Mouse (Mus musculus) midbrain, postnatal 0 days (tissue): ENCODE results near the gene Gh. TPM values are rescaled to one million over a fixed set of nuclear protein-coding genes. Genes with fewer than 3 reads are reported as not detected.

ENCODE experiments used
- ATAC-seq: fragments of 200-750 bp; cut with Nextera tagmentation; 2 replicates; pipeline ENCODE4 v1.8.0; 2017; ENCODE audit warnings: moderate number of reproducible peaks, mild to moderate bottlenecking, moderate TSS enrichment, moderate library complexity; ENCODE audit not compliant: low FRiP score
- DNase-seq: peaks from one replicate; pipeline ENCODE4 v3.0.0-alpha.2; 2015; ENCODE audit warnings: low spot score
- H3K27ac ChIP-seq: fragments of 300-500 bp; sonication (generic); 2 replicates; pipeline ENCODE4 v1.5.1; 2014; ENCODE audit warnings: low read depth, mild to moderate bottlenecking, low read length, mixed read lengths
- H3K27me3 ChIP-seq: fragments of 300-500 bp; sonication (generic); 2 replicates; pipeline ENCODE4 v1.6.1; 2014; ENCODE audit warnings: low read length, control low read depth, mixed read lengths; ENCODE audit not compliant: insufficient read depth
- H3K36me3 ChIP-seq: fragments of 300-500 bp; sonication (generic); 2 replicates; pipeline ENCODE4 v1.6.1; 2014; ENCODE audit warnings: low read length, control low read depth, mixed read lengths; ENCODE audit not compliant: insufficient read depth
- H3K4me1 ChIP-seq: fragments of 300-500 bp; sonication (generic); 2 replicates; pipeline ENCODE4 v1.6.1; 2014; ENCODE audit warnings: mild to moderate bottlenecking, control low read depth, antibody characterized with exemption, low read length, mixed read lengths; ENCODE audit not compliant: insufficient read depth
- H3K4me2 ChIP-seq: fragments of 300-500 bp; sonication (generic); 2 replicates; pipeline ENCODE4 v1.6.1; 2014; ENCODE audit warnings: low read depth, mild to moderate bottlenecking, low read length, mixed read lengths; ENCODE audit not compliant: poor library complexity, severe bottlenecking
- H3K4me3 ChIP-seq: fragments of 300-500 bp; sonication (generic); 2 replicates; pipeline ENCODE4 v1.5.1; 2014; ENCODE audit warnings: low read depth, mild to moderate bottlenecking, low read length, moderate library complexity
- H3K9ac ChIP-seq: fragments of 300-500 bp; sonication (generic); replicated peaks from 2 replicates; pipeline ENCODE4 v1.6.1; 2014; ENCODE audit warnings: mild to moderate bottlenecking, low read length, moderate library complexity, mixed read lengths; ENCODE audit not compliant: poor library complexity, severe bottlenecking
- H3K9me3 ChIP-seq: fragments of 300-500 bp; sonication (generic); 2 replicates; pipeline ENCODE4 v1.6.1; 2016; ENCODE audit warnings: low read length, control low read depth
- CTCF ChIP-seq: IDR thresholded peaks from 2 replicates; pipeline ENCODE4 v1.5.1; 2016; ENCODE audit warnings: antibody characterized with exemption, mild to moderate bottlenecking
- WGBS: fragments of 180-500 bp; shearing (Covaris S2); extraction: QIAGEN DNeasy Blood & Tissue Kit; methylation state at CpG from one replicate; pipeline ENCODE4 v1.1.7; 2014; 5-methylcytosine and 5-hydroxymethylcytosine counted together
- polyA plus RNA-seq: library from polyadenylated mRNA; unstranded; fragments of >200 nt; fragmentation: Nextera tagmentation; extraction: Ambion mirVana; gene quantifications from 2 replicates; pipeline ENCODE4 v1.2.1, GENCODE M21; 2015
- total RNA-seq: library from RNA; depleted of rRNA; stranded (reverse); fragments of >200 nt; gene quantifications from 2 replicates; pipeline ENCODE4 v1.2.3, GENCODE M21; 2014

Gene Gh
- total and polyA plus RNA-seq, 2 experiments from 2014 or later: 1.3 TPM; not detected in 1

GRCm38 (mm10) chr11:106306758-106307157 is 5.1 kb upstream of the Gh start:
- no peak overlapping the region for H3K9ac ChIP-seq
- H3K36me3 ChIP-seq: no peaks in the 10 kb centered on the region
- no peak overlapping the region for H3K27ac ChIP-seq
- H3K9me3 ChIP-seq: no peaks in the 10 kb centered on the region
- no peak for DNase-seq
- no peak overlapping the region for H3K4me2 ChIP-seq
- TF ChIP-seq CTCF: no peak
- 83% methylated on average over 9 of the region's 9 CpGs for WGBS
- H3K4me3 ChIP-seq: no peak overlapping the region
- no peaks in the 10 kb centered on the region for H3K4me1 ChIP-seq
- no peaks in the 10 kb centered on the region for H3K27me3 ChIP-seq
- no peak for ATAC-seq

- no peak overlapping the region for H3K4me2 ChIP-seq
- no peak overlapping the region for H3K9ac ChIP-seq
- no peaks in the 10 kb centered on the region for H3K27me3 ChIP-seq
- no peak overlapping the region for H3K27ac ChIP-seq
- DNase-seq (no peak), ATAC-seq (no peak)
- no peak for TF ChIP-seq CTCF
- H3K4me1 ChIP-seq: no peaks in the 10 kb centered on the region
- no peaks in the 10 kb centered on the region for H3K9me3 ChIP-seq
- H3K4me3 ChIP-seq: no peak overlapping the region
- H3K36me3 ChIP-seq: no peaks in the 10 kb centered on the region
- 87% methylated on average over 3 of the region's 3 CpGs for WGBS
These were observed 4.4 kb upstream of the Gh start for GRCm38 (mm10) chr11:106306065-106306385.

GRCm38 (mm10) chr11:106305348-106306064 is 3.8 kb upstream of the Gh start:
- Histone ChIP-seq H3K36me3 (no peaks in the 10 kb centered on the region), H3K9ac (no peak overlapping the region), H3K27me3 (no peaks in the 10 kb centered on the region), H3K4me1 (no peaks in the 10 kb centered on the region), H3K4me3 (no peak overlapping the region), H3K4me2 (no peak overlapping the region), H3K9me3 (no peaks in the 10 kb centered on the region), H3K27ac (no peak overlapping the region)
- TF ChIP-seq CTCF: no peak
- no peak for ATAC-seq
- DNase-seq: no peak
- WGBS: 84% methylated on average over 10 of the region's 10 CpGs

GRCm38 (mm10) chr11:106302634-106303033 is 969 bp upstream of the Gh start:
- H3K36me3 ChIP-seq: no peaks in the 10 kb centered on the region
- no peaks in the 10 kb centered on the region for H3K4me1 ChIP-seq
- no peaks in the 10 kb centered on the region for H3K9me3 ChIP-seq
- no peak overlapping the region for H3K27ac ChIP-seq
- WGBS: 17% methylated on average over 2 of the region's 2 CpGs
- no peaks in the 10 kb centered on the region for H3K27me3 ChIP-seq
- ATAC-seq (no peak), DNase-seq (peak; percentile 46)
- TF ChIP-seq CTCF: peak; percentile 79
- no peak overlapping the region for H3K4me2 ChIP-seq
- H3K9ac ChIP-seq: no peak overlapping the region
- no peak overlapping the region for H3K4me3 ChIP-seq

GRCm38 (mm10) chr11:106291861-106292260 is 9.8 kb downstream of the Gh start:
- TF ChIP-seq CTCF: no peak
- no peak overlapping the region for H3K9ac ChIP-seq
- no peaks in the 10 kb centered on the region for H3K36me3 ChIP-seq
- no peaks in the 10 kb centered on the region for H3K4me1 ChIP-seq
- no peaks in the 10 kb centered on the region for H3K27me3 ChIP-seq
- no peak overlapping the region for H3K4me3 ChIP-seq
- DNase-seq (no peak), ATAC-seq (no peak)
- WGBS: 87% methylated on average over 2 of the region's 2 CpGs
- H3K9me3 ChIP-seq: no peaks in the 10 kb centered on the region
- no peak overlapping the region for H3K4me2 ChIP-seq
- H3K27ac ChIP-seq: no peak overlapping the region

GRCm38 (mm10) chr11:106290376-106290775 is 11.3 kb downstream of the Gh start:
- 93% methylated on average over 5 of the region's 5 CpGs for WGBS
- Histone ChIP-seq H3K36me3 (no peaks in the 10 kb centered on the region), H3K4me2 (no peak overlapping the region), H3K27ac (no peak overlapping the region), H3K27me3 (no peaks in the 10 kb centered on the region), H3K4me3 (no peak overlapping the region), H3K4me1 (no peaks in the 10 kb centered on the region), H3K9me3 (no peaks in the 10 kb centered on the region), H3K9ac (no peak overlapping the region)
- no peak for DNase-seq
- no peak for ATAC-seq
- TF ChIP-seq CTCF: no peak
